Mouse (Mus musculus) bone marrow, adult 2 months (tissue): ENCODE measurements around the gene Ctnnbip1.

Experiments
- CTCF ChIP-seq: fragments of 200-500 bp; IDR thresholded peaks from 2 replicates; pipeline ENCODE4 v1.5.1; 2011; ENCODE audit warnings: low read length, control low read depth; ENCODE audit not compliant: control insufficient read depth, insufficient read depth
- POLR2A ChIP-seq: fragments of 200-500 bp; IDR thresholded peaks from 2 replicates; pipeline ENCODE4 v1.6.1; 2011; ENCODE audit warnings: low read depth, mild to moderate bottlenecking, control low read depth, low read length, borderline replicate concordance; ENCODE audit not compliant: control insufficient read depth

DNA sequence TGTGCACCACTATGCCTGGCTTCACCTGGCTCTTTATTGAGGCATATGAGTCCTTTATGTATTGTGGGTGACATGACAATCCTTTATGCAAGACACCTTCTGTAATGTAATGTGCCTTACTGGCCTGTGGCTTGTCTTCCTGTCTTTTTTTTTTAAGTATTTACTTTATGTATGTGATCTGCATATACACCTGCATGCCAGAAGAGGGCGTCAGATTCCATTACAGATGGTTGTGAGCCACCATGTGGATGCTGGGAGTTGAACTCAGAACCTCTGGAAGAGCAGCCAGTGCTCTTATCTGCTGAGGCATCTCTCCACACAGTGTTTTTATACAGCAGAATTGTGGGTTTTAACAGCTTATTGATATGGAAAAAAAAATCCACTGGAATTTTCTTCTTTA, 85.8 kb downstream of the Ctnnbip1 start:
- no peak for TF ChIP-seq POLR2A
- TF ChIP-seq CTCF: no peak
